Mouse (Mus musculus) heart, embryonic 12.5 days (tissue): ENCODE results near the gene Tent4b. TPM values are rescaled to one million over a fixed set of nuclear protein-coding genes. Genes with fewer than 3 reads are reported as not detected.

ENCODE experiments used
- ATAC-seq: fragments of 200-750 bp; cut with Nextera tagmentation; 2 replicates; pipeline ENCODE4 v1.8.0; 2017; ENCODE audit warnings: moderate TSS enrichment, moderate library complexity; ENCODE audit not compliant: insufficient number of reproducible peaks, low FRiP score
- H3K27ac ChIP-seq: fragments of 300-500 bp; sonication (generic); 2 replicates; pipeline ENCODE4 v1.5.1; 2016; ENCODE audit warnings: mild to moderate bottlenecking, moderate library complexity; ENCODE audit not compliant: poor library complexity, severe bottlenecking
- H3K27me3 ChIP-seq: fragments of 300-500 bp; sonication (generic); replicated peaks from 2 replicates; pipeline ENCODE4 v1.6.1; 2016; ENCODE audit warnings: mild to moderate bottlenecking, moderate library complexity
- H3K36me3 ChIP-seq: fragments of 300-500 bp; sonication (generic); 2 replicates; pipeline ENCODE4 v1.6.1; 2016; ENCODE audit warnings: mild to moderate bottlenecking, moderate library complexity
- H3K4me1 ChIP-seq: fragments of 300-500 bp; sonication (generic); replicated peaks from 2 replicates; pipeline ENCODE4 v1.6.1; 2016; ENCODE audit warnings: mild to moderate bottlenecking
- H3K4me2 ChIP-seq: fragments of 300-500 bp; sonication (generic); 2 replicates; pipeline ENCODE4 v1.6.1; 2016; ENCODE audit warnings: mild to moderate bottlenecking, moderate library complexity
- H3K4me3 ChIP-seq: fragments of 300-500 bp; sonication (generic); 2 replicates; pipeline ENCODE4 v1.5.1; 2016; ENCODE audit warnings: mild to moderate bottlenecking
- H3K9ac ChIP-seq: fragments of 300-500 bp; sonication (generic); 2 replicates; pipeline ENCODE4 v1.6.1; 2016; ENCODE audit warnings: mild to moderate bottlenecking, moderate library complexity
- H3K9me3 ChIP-seq: fragments of 300-500 bp; sonication (generic); replicated peaks from 2 replicates; pipeline ENCODE4 v1.6.1; 2016; ENCODE audit warnings: mild to moderate bottlenecking, moderate library complexity
- WGBS: fragments of 180-500 bp; shearing (Covaris S2); methylation state at CpG from one replicate; pipeline ENCODE4 v1.1.7; 2016; 5-methylcytosine and 5-hydroxymethylcytosine counted together
- polyA plus RNA-seq: library from polyadenylated mRNA; unstranded; fragments of >200 nt; fragmentation: Nextera tagmentation; extraction: Ambion mirVana; gene quantifications from 2 replicates; pipeline ENCODE4 v1.2.1, GENCODE M21; 2016

Gene Tent4b
- 9.9 and 10.8 TPM in 2 replicates for polyA plus RNA-seq

GRCm38 (mm10) chr8:88198945-88199571 is at the start of gene Tent4b:
Tent4b (plus strand) TSS chr8:88199213.
- H3K27ac ChIP-seq = peak within 1 kb of the TSS; percentile 92
- no peaks in the 10 kb centered on the region for H3K9me3 ChIP-seq
- no peaks in the 10 kb centered on the region for H3K27me3 ChIP-seq
- peak within 1 kb of the TSS; percentile 95 for H3K9ac ChIP-seq
- peak within 1 kb of the TSS; percentile 93 for H3K4me3 ChIP-seq
- H3K36me3 ChIP-seq = no peaks in the 10 kb centered on the region
- WGBS = under 1% methylated on average over 96 of the region's 97 CpGs
- peak; percentile 95 for ATAC-seq
- peak within 1 kb of the TSS; percentile 87 for H3K4me2 ChIP-seq
- peaks cover 32% of the 10 kb centered on the region for H3K4me1 ChIP-seq

- no peak overlapping the region for H3K4me2 ChIP-seq
- H3K9ac ChIP-seq = no peak overlapping the region
- H3K27ac ChIP-seq = no peak overlapping the region
- WGBS = 96% methylated on average over 6 of the region's 6 CpGs
- H3K27me3 ChIP-seq = no peaks in the 10 kb centered on the region
- no peaks in the 10 kb centered on the region for H3K9me3 ChIP-seq
- peaks cover 73% of the 10 kb centered on the region for H3K36me3 ChIP-seq
- no peak for ATAC-seq
- H3K4me1 ChIP-seq = no peaks in the 10 kb centered on the region
- H3K4me3 ChIP-seq = no peak overlapping the region
Observed at GRCm38 (mm10) chr8:88150910-88151371, 48.1 kb upstream of the Tent4b start.

- Histone ChIP-seq H3K27ac (no peak overlapping the region), H3K4me3 (no peak overlapping the region), H3K36me3 (peaks cover 81% of the 10 kb centered on the region), H3K4me1 (no peaks in the 10 kb centered on the region), H3K9me3 (no peaks in the 10 kb centered on the region), H3K27me3 (no peaks in the 10 kb centered on the region), H3K9ac (no peak overlapping the region), H3K4me2 (no peak overlapping the region)
- 86% methylated on average over 10 of the region's 10 CpGs for WGBS
- no peak for ATAC-seq
Observed at GRCm38 (mm10) chr8:88160237-88160995, 38.6 kb upstream of the Tent4b start.

- Histone ChIP-seq H3K4me2 (no peak overlapping the region), H3K27ac (no peak overlapping the region)
Observed at GRCm38 (mm10) chr8:88161439-88161838, 37.6 kb upstream of the Tent4b start.

GRCm38 (mm10) chr8:88175264-88175663 is 23.7 kb upstream of the Tent4b start:
- no peak overlapping the region for H3K4me2 ChIP-seq
- ATAC-seq = no peak

More at GRCm38 (mm10) chr8:88161439-88161838, 37.6 kb upstream of the Tent4b start:
- Histone ChIP-seq H3K4me1 (no peaks in the 10 kb centered on the region), H3K4me3 (no peak overlapping the region), H3K9ac (no peak overlapping the region), H3K27me3 (no peaks in the 10 kb centered on the region), H3K9me3 (no peaks in the 10 kb centered on the region), H3K36me3 (peaks cover 81% of the 10 kb centered on the region)
- no peak for ATAC-seq
- WGBS = 77% methylated on average over 5 of the region's 5 CpGs

GRCm38 (mm10) chr8:88177291-88177690 is 21.7 kb upstream of the Tent4b start:
- peaks cover 7% of the 10 kb centered on the region; the same call in 1 of the 2 replicates for H3K36me3 ChIP-seq
- peaks cover 3% of the 10 kb centered on the region; the same call in 1 of the 2 replicates for H3K9me3 ChIP-seq
- WGBS = 88% methylated on average over 8 of the region's 8 CpGs
- no peak overlapping the region for H3K9ac ChIP-seq
- no peak overlapping the region for H3K4me3 ChIP-seq
- H3K4me1 ChIP-seq = no peaks in the 10 kb centered on the region
- no peak overlapping the region for H3K4me2 ChIP-seq
- H3K27ac ChIP-seq = no peak overlapping the region
- ATAC-seq = no peak
- no peaks in the 10 kb centered on the region for H3K27me3 ChIP-seq

More at GRCm38 (mm10) chr8:88175264-88175663, 23.7 kb upstream of the Tent4b start:
- Histone ChIP-seq H3K27me3 (no peaks in the 10 kb centered on the region), H3K27ac (no peak overlapping the region), H3K4me1 (no peaks in the 10 kb centered on the region), H3K4me3 (no peak overlapping the region), H3K9ac (no peak overlapping the region), H3K9me3 (0 out of 2 replicates have a peak, but pooled peaks cover 3% of the 10 kb centered on the region), H3K36me3 (peaks cover 19% of the 10 kb centered on the region)
- WGBS = 85% methylated on average over 7 of the region's 7 CpGs

GRCm38 (mm10) chr8:88183121-88183520 is 15.9 kb upstream of the Tent4b start:
- Histone ChIP-seq H3K4me1 (no peaks in the 10 kb centered on the region), H3K36me3 (no peaks in the 10 kb centered on the region), H3K4me2 (no peak overlapping the region), H3K4me3 (no peak overlapping the region), H3K9ac (no peak overlapping the region), H3K27ac (no peak overlapping the region), H3K9me3 (peaks cover 3% of the 10 kb centered on the region; the same call in 1 of the 2 replicates), H3K27me3 (no peaks in the 10 kb centered on the region)
- WGBS = 78% methylated on average over 2 of the region's 2 CpGs
- no peak for ATAC-seq

GRCm38 (mm10) chr8:88184914-88185313 is 14.1 kb upstream of the Tent4b start:
- Histone ChIP-seq H3K27ac (no peak overlapping the region), H3K4me3 (no peak overlapping the region), H3K4me2 (no peak overlapping the region), H3K9ac (no peak overlapping the region), H3K9me3 (no peaks in the 10 kb centered on the region; the same call in 1 of the 2 replicates), H3K4me1 (no peaks in the 10 kb centered on the region), H3K27me3 (no peaks in the 10 kb centered on the region), H3K36me3 (no peaks in the 10 kb centered on the region)
- WGBS = 68% methylated on average over 1 of the region's 1 CpGs
- no peak for ATAC-seq

GRCm38 (mm10) chr8:88185716-88186115 is 13.3 kb upstream of the Tent4b start:
- Histone ChIP-seq H3K27ac (no peak overlapping the region), H3K27me3 (no peaks in the 10 kb centered on the region), H3K4me1 (no peaks in the 10 kb centered on the region), H3K36me3 (no peaks in the 10 kb centered on the region), H3K9ac (no peak overlapping the region), H3K4me3 (no peak overlapping the region), H3K4me2 (no peak overlapping the region), H3K9me3 (no peaks in the 10 kb centered on the region; the same call in 1 of the 2 replicates)
- ATAC-seq = no peak
- WGBS = 83% methylated on average over 6 of the region's 6 CpGs

GRCm38 (mm10) chr8:88197328-88197727 is 1.7 kb upstream of the Tent4b start:
- peaks cover 30% of the 10 kb centered on the region for H3K4me1 ChIP-seq
- ATAC-seq = no peak
- H3K4me2 ChIP-seq = peak overlapping the region; percentile 35; the same call in 1 of the 2 replicates
- no peak overlapping the region for H3K9ac ChIP-seq
- H3K4me3 ChIP-seq = no peak overlapping the region
- peak overlapping the region; percentile 68 for H3K27ac ChIP-seq
- no peaks in the 10 kb centered on the region for H3K9me3 ChIP-seq
- no peaks in the 10 kb centered on the region for H3K27me3 ChIP-seq
- 30% methylated on average over 3 of the region's 3 CpGs for WGBS
- no peaks in the 10 kb centered on the region for H3K36me3 ChIP-seq

- Histone ChIP-seq H3K36me3 (no peaks in the 10 kb centered on the region), H3K4me2 (peak overlapping the region; percentile 87), H3K4me1 (peaks cover 32% of the 10 kb centered on the region), H3K9ac (peak overlapping the region; percentile 95), H3K4me3 (peak overlapping the region; percentile 93), H3K9me3 (no peaks in the 10 kb centered on the region), H3K27me3 (no peaks in the 10 kb centered on the region), H3K27ac (peak overlapping the region; percentile 92)
- WGBS = under 1% methylated on average over 10 of the region's 10 CpGs
- ATAC-seq = no peak
Observed at GRCm38 (mm10) chr8:88198551-88198944, 465 bp upstream of the Tent4b start.
